Mouse (Mus musculus) adrenal gland (tissue): ENCODE results near the gene Glb1l.

ENCODE experiments used
- intact Hi-C: fragments of 180-260 bp; cut with DNase I; formaldehyde crosslinking; loops from one replicate; pipeline ENCODE4 v1.15.1; 2025
- microRNA-seq, 2 experiments: library from miRNA; unstranded; fragments of <30 nt; microRNA quantifications; one replicate each; pipeline ENCODE4; 2019

Gene Glb1l

GRCm38 (mm10) chr1:75155837-75156236 is 54.8 kb downstream of the Glb1l start:
- intact Hi-C loops = no loop called here

- intact Hi-C loops = no loop called here
Measured at GRCm38 (mm10) chr1:75148727-75149126, 61.9 kb downstream of the Glb1l start.

Small RNA genes lying within 50 kb of the gene (microRNA-seq; reads per million reads assigned to microRNA genes)
- 0 reads per million in 2 experiments for gene Gm27943
